Mouse (Mus musculus): ENCODE results near the gene 2010003K11Rik.

2010003K11Rik gene

DNA sequence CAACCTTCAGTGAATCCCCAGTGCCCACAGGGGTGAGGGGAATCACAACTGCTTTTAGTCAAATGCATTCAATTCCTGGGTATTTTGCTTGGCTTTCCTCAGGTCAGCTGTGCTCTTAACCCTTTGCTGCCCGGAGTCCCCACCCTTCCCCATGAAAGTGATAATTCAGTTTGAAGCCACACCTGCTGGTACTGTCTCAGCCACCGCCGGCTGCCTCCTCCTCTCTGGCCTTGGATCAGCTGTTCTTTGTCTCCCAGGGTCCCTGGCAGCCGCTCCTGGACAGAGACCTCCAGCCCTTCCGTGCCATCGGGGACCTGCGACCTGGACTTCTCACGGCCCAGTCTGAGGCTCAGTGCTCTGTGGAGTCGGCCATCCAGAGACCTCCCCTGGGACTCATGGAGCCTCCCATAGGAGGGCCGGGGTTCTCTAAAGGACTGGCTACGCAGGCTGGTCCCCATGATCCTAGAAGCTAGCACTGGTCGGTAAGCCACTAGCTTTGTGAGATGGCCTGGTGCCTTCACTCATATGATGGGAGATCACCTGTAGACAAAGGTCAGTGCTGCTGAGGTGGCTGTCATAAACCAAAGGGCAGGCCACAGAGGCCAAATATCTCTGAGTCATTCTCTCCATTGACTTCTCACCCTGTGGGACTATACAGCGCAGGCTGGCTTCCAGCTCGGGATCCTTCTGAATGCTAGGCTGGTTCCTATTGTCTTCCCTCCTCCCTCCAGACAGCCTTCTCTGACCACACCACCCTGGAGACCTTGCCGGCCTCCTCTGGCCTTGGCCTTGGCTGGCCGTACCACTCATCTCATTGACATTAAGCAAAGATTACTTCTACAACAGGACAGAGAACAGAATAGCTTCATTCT, at the start of gene 2010003K11Rik:
TSS of gene 2010003K11Rik (minus strand) at position 522 of the 872 bp plus-strand sequence.
- DNase-seq (ENCODE audit: low read depth, low spot score): no peak

DNA sequence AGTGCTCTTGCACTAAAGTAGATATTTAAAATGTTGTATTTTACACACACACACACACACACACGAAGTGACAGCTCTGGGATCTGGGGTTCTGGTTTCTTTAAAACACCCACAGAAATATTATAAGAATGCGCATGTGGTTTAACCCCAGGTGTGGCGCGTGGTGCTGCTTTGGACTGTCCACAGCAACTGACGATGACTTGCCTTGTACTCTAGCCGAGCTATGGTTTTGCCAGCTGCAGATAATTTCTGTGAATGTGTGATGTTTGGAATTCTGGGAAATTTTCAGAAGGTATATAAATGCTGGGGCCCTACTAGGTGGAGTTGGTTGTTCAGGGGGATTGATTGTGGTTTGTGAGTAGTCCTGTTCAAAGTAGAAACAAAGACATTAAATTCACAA, 49.4 kb upstream of the 2010003K11Rik start:
- DNase-seq (ENCODE audit: low read depth, low spot score): no peak

DNA sequence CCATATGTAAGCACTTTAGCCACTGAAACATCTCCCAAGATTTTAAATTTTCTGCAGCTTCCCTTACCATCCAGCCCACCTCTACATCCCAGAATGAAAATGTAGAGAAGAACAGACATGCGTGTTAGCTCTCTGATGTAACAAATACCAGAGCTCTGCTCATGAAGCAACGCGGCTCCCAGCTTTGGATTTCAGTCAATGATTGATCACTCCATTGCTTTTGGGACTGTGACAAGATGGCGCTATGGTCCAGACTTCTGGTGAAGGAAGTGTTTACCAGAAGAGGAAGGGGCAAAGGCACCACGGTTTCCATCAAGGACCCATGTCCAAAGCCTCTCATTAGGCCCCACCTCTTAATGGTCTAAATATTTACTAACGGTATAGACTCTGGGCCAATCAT, 47.5 kb upstream of the 2010003K11Rik start:
- DNase-seq (ENCODE audit: low read depth, low spot score): no peak

DNA sequence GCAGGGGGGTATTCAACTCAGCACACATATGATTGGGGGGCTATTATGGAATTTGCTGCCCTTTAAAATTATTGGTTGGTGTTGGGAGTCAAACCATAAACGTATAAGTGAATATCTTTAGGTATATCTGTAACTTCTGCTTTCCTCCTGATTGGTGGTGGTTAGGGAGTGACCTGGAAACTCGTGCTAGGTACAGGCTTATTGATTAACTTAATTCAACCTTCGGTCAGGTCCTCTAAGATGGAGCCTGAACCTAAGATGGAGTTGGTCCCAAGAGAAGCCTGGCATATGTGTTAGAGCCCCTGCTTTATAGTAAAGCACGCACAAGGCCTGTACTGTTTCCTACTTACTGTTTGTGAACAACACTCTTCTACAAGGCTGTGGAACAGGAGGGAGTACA, 46.7 kb upstream of the 2010003K11Rik start:
- no peak for DNase-seq (ENCODE audit: low read depth, low spot score)

DNA sequence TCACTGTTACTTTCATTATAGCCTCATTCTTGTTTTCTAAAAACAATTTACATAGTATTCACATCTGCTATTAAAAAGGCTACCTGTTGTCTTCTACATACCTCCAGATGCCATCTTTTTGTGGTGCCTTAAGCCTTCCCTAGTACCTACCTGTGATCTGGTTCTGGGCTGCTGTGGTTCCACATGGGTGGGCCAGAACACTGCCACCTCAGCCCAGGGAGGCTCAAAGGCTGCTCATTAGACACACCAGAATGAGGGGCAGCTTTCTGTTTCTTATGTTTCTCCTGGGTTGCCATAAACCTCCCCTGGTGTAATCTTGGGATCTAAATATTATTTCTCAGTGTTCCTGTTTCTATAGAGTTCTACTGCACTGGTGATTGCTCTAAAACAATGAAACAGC, 43.7 kb upstream of the 2010003K11Rik start:
- DNase-seq (ENCODE audit: low read depth, low spot score): no peak

DNA sequence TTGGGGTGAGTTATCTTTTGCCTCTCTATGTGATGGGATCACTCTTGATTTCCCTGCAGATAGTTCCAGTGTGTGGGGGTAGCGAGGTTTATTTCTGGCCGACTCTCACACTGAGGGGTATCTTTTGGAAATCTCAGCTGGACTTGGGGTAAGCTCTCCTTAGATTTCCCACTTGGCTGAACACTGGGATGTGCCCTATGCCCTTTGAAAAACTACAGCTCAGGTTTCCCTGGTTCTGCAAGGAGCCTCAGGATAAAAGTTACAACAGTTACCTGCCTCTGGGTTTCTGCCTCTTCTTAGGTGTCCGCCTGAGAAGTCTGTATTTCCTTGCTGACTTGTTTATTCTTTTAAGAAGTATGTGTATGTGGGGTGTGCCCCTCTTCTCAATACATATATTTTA, 42.6 kb upstream of the 2010003K11Rik start:
- DNase-seq (ENCODE audit: low read depth, low spot score): no peak

DNA sequence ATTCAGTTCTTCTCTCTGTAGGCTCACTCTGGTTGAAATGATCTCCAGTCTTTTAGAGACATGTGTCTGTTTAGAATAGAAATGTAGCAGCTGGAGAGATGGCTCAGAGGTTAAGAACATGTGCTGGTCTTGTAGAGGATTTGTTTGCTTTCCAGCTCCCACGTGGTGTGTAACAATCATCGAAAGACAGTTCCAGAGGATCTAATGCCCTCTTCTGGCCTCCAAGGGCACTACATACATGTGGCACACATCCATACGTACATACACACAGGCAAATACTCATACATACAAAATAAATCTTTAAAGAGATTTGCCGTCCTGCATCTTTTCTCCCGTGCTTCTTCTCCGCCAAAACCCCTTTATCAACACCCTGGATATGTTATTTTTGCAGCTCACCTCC, 41.9 kb upstream of the 2010003K11Rik start:
- DNase-seq (ENCODE audit: low read depth, low spot score): no peak

DNA sequence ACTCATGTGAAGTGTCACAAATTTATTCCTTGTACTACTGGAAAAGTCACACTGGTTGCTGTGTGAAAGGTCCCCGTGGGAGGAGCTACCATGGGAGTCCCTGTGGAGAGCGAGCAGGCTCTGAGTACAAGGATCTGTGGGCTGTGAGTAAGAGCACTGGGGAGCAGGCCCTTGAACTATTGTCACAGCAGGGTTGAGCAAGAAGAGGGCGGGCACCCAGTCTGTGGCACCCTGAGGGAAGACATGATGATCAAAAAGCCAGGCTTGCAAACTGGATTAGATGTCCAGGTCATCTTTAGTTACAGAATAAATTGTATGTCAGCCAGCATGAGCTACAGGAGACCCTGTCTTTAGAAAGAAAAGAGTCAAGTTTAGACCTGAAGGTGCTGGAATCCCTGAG, 38.2 kb upstream of the 2010003K11Rik start:
- no peak for DNase-seq (ENCODE audit: low read depth, low spot score)

DNA sequence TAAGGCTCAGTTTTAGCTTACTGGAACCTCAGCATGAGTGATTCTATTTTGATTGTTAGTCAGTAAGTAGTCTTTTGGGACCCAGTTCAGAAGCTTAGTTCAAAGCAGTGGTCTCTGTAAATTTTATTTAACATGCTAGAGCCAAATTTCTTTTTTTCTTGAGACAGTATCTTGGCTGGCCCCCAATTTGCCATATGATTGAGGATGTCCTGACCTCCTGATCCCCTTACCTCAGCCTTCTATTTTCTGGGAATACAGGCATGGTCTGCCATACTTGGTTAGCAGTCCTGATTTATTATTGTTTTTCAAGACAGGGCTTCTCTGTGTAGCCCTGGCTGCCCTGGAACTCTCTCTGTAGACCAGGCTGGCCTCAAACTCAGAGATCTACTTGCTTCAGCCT, 37.5 kb upstream of the 2010003K11Rik start:
- DNase-seq (ENCODE audit: low read depth, low spot score): no peak

DNA sequence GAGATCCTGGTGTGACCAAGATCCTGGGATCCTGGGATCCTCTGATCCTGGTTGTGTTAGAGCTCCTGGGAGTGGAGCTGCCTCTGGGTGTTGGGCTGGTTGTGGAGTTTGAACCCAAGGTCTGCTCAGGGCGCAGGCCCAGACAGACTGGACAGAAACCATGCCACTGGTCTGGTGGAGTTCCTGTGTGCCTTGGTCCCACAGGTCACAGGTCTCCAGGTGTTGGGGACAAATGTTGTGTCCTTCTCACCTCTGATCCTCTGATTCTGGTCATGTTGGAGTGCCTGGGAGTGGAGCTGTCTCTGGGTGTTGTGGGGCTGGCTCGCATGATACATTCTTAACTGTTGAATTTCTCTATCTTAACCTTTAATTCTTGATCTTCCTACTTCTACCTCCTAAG, 36.3 kb upstream of the 2010003K11Rik start:
- no peak for DNase-seq (ENCODE audit: low read depth, low spot score)

DNA sequence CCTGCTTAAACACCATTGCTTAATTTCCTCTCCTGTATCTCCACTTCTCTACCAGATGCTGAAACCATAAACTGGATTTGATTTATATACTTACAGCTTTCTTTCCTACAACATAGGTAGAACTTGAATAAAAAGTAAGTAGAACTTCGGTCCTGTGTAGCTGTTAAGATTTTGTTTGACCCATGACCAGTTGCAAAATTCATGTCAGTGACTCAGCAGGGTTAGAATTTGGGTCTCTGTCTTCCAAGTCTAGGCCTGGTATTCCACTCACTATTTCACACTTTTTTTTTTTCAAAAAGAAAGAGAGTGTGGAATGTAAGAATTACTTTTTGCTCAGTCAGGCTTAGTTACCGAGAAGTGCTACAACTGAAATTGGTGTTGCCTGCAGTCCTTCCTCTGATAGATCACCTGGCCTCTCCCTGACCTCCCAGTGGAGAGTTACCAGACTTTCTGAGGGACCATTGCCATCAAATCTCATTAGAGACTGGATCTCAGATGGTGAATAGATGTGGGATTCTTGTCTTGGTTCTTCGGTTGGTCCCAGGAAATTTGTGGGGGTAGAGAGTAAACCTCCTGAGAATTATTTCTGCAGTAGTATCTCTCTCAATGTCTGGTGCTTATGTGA, 23.2 kb upstream of the 2010003K11Rik start:
- DNase-seq (ENCODE audit: low read depth, low spot score): no peak

DNA sequence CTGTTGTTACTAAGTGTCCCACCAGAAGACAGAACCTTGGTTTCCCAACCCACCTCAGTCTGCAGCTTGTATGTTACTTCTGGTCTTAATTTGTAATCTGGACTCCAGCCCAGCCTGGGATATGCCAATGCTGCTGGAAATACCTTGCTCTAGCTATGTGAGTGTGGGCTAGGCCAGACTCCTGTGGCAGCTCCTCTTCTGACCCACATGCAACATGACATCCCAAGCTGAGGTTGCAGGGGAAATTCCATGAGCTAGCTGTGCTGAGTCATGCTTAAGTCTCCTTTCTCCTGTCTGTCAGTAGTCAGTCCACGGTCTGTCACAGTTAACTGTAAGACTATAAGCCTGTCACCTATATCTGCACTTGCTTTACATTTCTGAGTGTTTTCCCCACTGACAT, 19.1 kb upstream of the 2010003K11Rik start:
- DNase-seq (ENCODE audit: low read depth, low spot score): no peak

DNA sequence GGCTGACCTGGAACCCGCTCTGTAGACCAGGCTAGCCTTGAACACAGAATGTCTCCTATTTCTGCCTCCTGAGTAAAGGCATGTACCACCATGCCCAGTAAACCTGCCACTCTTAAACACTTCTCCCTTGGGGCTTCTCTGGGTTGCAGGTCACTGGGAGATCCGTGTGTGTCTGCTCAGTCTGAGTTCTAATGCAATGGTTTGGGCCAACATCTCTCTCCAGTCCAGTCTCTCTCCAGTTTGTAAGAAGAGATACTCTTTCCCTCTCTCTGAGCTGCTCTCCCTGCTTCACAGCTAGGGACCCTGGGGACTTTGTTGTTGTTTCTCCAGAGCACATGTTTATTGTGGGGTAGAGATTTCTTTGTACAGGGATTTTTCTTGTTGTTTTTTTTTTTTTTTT, 17.9 kb upstream of the 2010003K11Rik start:
- DNase-seq (ENCODE audit: low read depth, low spot score): no peak

DNA sequence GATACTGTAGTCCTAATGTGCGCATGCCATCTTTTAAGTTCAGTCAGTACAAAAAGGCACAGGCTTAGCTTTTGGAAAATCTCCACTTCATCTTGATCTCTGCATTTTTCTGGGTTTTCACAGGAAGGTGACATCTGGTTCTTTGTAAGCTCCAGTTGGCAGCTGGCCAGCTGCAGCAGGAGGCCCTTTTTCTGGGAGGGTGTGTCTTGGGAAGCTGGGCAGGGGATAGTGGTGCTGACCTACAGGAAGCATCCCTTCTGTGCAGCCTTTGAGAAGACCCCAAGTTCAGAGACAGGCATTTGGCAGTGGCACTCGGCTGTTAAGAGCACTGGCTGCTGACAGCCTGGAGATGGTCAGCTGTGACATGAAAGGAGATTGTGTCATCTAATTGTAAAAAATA, 17.4 kb upstream of the 2010003K11Rik start:
- no peak for DNase-seq (ENCODE audit: low read depth, low spot score)

DNA sequence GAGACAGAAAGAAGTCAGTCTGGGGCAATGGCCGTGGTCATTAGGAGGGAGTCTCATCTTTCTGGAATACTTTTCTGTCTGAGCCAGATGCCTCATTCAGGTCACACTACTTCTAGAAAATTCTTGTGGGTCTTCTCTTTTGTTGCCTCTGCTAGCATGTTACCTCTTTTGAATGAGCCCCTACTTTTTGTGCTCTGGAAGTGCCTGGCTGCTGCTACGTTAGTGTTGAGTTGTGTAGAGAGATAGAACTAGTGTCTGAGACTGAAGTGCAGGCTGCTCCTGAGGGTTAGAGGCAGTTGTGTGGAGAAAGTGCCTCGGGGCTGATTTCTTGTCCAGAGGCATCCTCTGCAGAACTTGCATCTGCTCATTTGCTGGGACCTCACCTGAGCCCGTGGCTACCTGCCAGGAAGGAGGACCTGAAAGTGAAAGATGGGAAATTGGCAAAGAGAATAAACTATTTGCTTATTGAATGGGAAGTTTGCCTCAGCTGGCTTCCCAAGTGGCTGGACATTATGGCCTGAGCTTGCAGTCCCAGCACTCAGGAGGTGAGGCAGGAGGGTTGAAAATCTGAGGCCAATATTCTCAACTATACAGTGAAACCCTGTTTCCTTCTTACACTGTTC, 15.0 kb upstream of the 2010003K11Rik start:
- DNase-seq (ENCODE audit: low read depth, low spot score): no peak

DNA sequence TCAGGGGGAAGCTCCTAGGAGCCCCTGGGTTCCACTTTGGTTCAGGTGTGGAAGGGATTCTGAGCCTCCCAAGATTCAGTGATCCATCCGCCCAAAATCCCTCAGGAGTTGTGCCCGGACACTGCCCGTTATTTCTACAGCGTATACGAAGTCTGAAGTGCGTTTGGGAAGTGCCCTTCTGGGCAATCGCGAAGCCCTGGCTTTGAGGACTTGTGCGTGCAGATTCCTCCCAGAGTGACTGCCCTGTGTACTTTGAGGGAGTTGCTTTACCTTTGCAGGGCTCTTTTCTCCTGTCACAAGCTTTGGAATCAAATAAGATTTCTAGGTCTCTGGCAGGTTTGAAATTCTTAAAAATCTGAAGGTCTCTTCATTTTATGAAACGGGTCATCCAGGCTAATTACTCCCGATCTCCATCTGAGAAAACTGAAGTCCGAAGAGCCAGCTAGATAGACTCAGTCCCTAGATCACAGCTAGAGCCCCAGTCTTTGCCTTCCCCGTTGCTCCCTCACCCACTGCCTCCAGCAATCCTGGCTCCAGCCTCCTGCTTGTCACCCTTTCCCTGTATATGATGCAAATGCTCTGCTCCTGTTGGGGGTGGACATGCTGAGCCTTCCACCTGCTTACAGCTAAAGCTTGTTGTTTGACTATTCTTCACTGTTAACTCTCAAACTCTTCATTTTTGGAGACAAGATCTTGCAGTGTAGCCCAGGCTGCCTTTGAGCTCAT, 12.9 kb upstream of the 2010003K11Rik start:
- DNase-seq (ENCODE audit: low read depth, low spot score): no peak

DNA sequence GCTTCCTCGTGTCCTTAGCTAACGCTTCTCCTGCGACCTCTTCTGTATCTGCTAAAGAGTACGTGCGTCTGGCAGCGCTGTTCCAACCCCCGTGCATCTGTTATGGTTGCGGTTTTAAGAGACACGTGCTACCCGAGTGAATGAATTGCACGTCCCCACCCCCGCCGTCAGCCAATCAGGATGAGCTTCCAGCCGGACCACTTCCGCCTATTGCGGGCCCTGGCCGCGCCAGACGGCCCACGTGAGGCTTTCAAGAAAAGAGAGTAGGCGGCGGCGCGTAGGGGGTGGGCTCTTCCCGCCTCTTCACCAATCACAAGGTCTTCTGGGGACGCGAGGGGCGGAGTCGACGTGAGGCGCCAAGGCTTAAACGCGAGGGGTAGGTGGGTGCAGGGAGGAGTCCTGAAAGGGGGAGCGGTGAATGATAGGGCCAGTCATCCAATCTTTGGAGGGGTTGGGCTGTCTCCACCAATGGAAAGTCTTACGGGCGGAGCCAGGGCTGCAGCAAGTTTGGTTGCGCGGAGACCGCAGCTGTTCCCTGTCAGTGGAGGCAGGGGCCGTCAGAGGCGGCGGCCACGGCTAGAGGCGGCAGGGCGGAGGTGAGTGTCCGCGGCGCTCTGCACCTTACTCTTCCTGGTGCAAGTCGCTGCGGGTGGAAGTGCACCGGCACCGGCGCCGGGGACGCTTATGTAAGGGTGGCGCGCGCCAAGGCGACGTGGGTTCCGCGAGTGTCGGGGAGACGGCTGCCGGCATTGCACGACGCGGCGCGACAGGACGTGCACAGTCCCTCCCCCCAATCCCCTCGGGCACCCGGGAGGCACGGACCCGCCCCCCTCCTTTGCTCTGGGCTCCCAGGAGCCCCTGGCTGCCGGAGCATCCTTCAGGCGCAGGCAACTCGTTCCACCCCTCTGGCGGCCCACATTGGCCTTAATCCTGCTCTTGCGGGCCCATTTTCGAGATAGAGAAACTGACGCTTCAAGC, 11.9 kb upstream of the 2010003K11Rik start, which contains the start of gene Pcx:
TSS of gene Pcx (plus strand) at position 487 of the 978 bp plus-strand sequence.
- peak; percentile 100 for DNase-seq (ENCODE audit: low read depth, low spot score)

DNA sequence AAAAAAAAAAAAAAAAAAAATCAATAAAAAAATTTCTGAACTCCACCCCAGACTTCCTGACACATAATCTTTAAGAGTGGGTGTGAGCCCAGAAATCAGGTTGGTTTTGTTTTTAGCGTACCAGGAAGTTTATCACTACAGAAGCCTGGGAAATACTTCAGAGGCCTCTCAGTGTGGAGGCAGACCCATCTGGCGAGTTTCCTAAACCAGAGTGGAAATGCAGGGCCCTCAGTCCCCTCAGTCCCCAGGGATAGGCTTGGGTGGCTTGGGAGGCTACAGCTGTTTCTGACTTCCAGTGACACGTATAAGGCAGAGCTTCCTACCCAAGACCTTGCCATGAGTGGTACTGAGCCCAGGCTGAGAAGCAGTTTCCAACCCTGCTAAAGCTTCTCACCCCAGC, 9.4 kb upstream of the 2010003K11Rik start:
- no peak for DNase-seq (ENCODE audit: low read depth, low spot score)

DNA sequence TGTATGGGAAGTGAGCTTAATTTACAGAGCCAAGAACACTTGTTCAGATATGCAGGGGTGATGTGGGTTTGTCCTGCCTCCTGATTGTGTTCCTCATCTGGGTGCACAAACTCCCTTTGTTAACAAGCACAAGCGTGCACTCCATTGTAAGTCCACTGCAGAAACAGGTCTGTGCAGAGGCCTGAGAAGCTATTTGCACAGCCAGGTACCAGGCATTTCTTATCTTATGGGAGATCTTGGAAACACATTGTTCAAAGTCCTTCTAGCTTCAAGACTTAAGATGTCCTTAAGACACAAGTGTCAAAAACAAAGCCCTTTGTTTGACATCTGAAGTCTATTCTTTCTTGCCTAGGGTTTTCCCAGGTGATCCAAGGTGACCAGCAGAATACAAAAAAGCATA, 6.4 kb upstream of the 2010003K11Rik start:
- no peak for DNase-seq (ENCODE audit: low read depth, low spot score)

DNA sequence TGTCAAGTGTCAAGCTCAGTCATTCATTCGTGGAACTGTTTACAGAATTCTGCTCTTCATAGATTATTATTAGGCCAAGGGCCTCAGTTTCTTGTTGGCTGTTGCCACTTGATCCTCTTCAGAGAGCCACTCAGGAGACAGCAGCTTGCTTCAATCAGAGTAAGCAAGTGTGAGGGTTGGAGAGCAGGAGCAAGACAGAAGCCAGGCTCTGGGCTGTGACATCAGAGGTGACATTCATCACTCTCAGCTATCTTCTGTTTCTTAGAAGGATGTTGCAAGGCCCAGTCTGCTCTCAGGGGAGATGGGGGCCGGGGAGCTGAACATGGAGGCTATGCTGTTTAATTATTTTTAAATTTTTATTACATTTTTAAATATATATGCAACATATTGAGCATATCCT, 4.3 kb upstream of the 2010003K11Rik start:
- DNase-seq (ENCODE audit: low read depth, low spot score): no peak
